Mouse (Mus musculus) hindbrain, embryonic 16.5 days (tissue): ENCODE data around the gene Car14. TPM values are rescaled to one million over a fixed set of nuclear protein-coding genes. Genes with fewer than 3 reads are reported as not detected.
A peak's percentile ranks its signal among the peaks of the same experiment; 100 is the strongest.
"Not testable (repeated sequence)": the region's sequence is repeated elsewhere in the genome, so short reads cannot be mapped to it uniquely, and the experiment has no call there.

Experiments used
- ATAC-seq: fragments of 200-750 bp; cut with Nextera tagmentation; 2 replicates; pipeline ENCODE4 v1.8.0; 2017; ENCODE audit warnings: moderate TSS enrichment, moderate library complexity
- H3K27ac ChIP-seq: fragments of 300-500 bp; sonication (generic); 2 replicates; pipeline ENCODE4 v1.5.1; 2014; ENCODE audit warnings: low read depth, mild to moderate bottlenecking, control low read depth, low read length, moderate library complexity
- H3K27me3 ChIP-seq: fragments of 300-500 bp; sonication (generic); replicated peaks from 2 replicates; pipeline ENCODE4 v1.6.1; 2014; ENCODE audit warnings: low read length; ENCODE audit not compliant: control insufficient read depth, insufficient read depth
- H3K36me3 ChIP-seq: fragments of 300-500 bp; sonication (generic); 2 replicates; pipeline ENCODE4 v1.6.1; 2014; ENCODE audit warnings: mild to moderate bottlenecking, low read length, moderate library complexity, mixed read lengths; ENCODE audit not compliant: control insufficient read depth, insufficient read depth
- H3K4me1 ChIP-seq: fragments of 300-500 bp; sonication (generic); 2 replicates; pipeline ENCODE4 v1.6.1; 2014; ENCODE audit warnings: low read depth, low read length; ENCODE audit not compliant: control insufficient read depth, insufficient read depth
- H3K4me2 ChIP-seq: fragments of 300-500 bp; sonication (generic); 2 replicates; pipeline ENCODE4 v1.6.1; 2014; ENCODE audit warnings: mild to moderate bottlenecking, low read length, control low read depth, moderate library complexity
- H3K4me3 ChIP-seq: fragments of 300-500 bp; sonication (generic); 2 replicates; pipeline ENCODE4 v1.5.1; 2014; ENCODE audit warnings: mild to moderate bottlenecking, low read length, control low read depth, moderate library complexity
- H3K9ac ChIP-seq: fragments of 300-500 bp; sonication (generic); 2 replicates; pipeline ENCODE4 v1.6.1; 2014; ENCODE audit warnings: low read depth, mild to moderate bottlenecking, control low read depth, low read length, moderate library complexity
- H3K9me3 ChIP-seq: fragments of 300-500 bp; sonication (generic); 2 replicates; pipeline ENCODE4 v1.6.1; 2014; ENCODE audit warnings: mild to moderate bottlenecking, low read length, moderate library complexity; ENCODE audit not compliant: control insufficient read depth
- WGBS: fragments of 180-500 bp; shearing (Covaris S2); extraction: QIAGEN DNeasy Blood & Tissue Kit; methylation state at CpG from one replicate; pipeline ENCODE4 v1.1.7; 2014; 5-methylcytosine and 5-hydroxymethylcytosine counted together
- polyA plus RNA-seq: library from polyadenylated mRNA; unstranded; fragments of >200 nt; fragmentation: Nextera tagmentation; extraction: Ambion mirVana; gene quantifications from 2 replicates; pipeline ENCODE4 v1.2.1, GENCODE M21; 2015

Gene Car14
- polyA plus RNA-seq, 1 experiment from 2014 or later = 16.9 TPM

GRCm38 (mm10) chr3:95867408-95867807 lies 37.1 kb downstream of the Car14 start:
- H3K36me3 ChIP-seq = peaks cover 6% of the 10 kb centered on the region; the same call in 1 of the 2 replicates

GRCm38 (mm10) chr3:95866071-95866470 lies 38.4 kb downstream of the Car14 start:
- H3K9me3 ChIP-seq = no peaks in the 10 kb centered on the region
- no peak overlapping the region for H3K27ac ChIP-seq
- H3K4me1 ChIP-seq = peaks cover 5% of the 10 kb centered on the region
- H3K27me3 ChIP-seq = no peaks in the 10 kb centered on the region
- WGBS = 90% methylated on average over 5 of the region's 5 CpGs
- no peak for ATAC-seq
- no peak overlapping the region for H3K4me3 ChIP-seq
- H3K4me2 ChIP-seq = no peak overlapping the region
- peaks cover 6% of the 10 kb centered on the region; the same call in 1 of the 2 replicates for H3K36me3 ChIP-seq
- no peak overlapping the region for H3K9ac ChIP-seq

More at GRCm38 (mm10) chr3:95867408-95867807, 37.1 kb downstream of the Car14 start:
- no peak overlapping the region for H3K4me2 ChIP-seq
- H3K9ac ChIP-seq = no peak overlapping the region
- H3K4me3 ChIP-seq = no peak overlapping the region
- ATAC-seq = no peak
- no peaks in the 10 kb centered on the region for H3K9me3 ChIP-seq
- 93% methylated on average over 2 of the region's 2 CpGs for WGBS
- H3K27ac ChIP-seq = no peak overlapping the region
- peaks cover 10% of the 10 kb centered on the region for H3K4me1 ChIP-seq
- no peaks in the 10 kb centered on the region for H3K27me3 ChIP-seq

- no peak for ATAC-seq
- no peak overlapping the region for H3K4me2 ChIP-seq
- H3K36me3 ChIP-seq = peaks cover 6% of the 10 kb centered on the region; the same call in 1 of the 2 replicates
- H3K27ac ChIP-seq = no peak overlapping the region
- H3K4me1 ChIP-seq = peaks cover 3% of the 10 kb centered on the region
- no peak overlapping the region for H3K9ac ChIP-seq
- no peaks in the 10 kb centered on the region for H3K9me3 ChIP-seq
- no peaks in the 10 kb centered on the region for H3K27me3 ChIP-seq
- no peak overlapping the region for H3K4me3 ChIP-seq
- WGBS = 89% methylated on average over 20 of the region's 20 CpGs
Observed at GRCm38 (mm10) chr3:95865571-95865970, 38.9 kb downstream of the Car14 start.

- peaks cover 6% of the 10 kb centered on the region; the same call in 1 of the 2 replicates for H3K36me3 ChIP-seq
- no peak overlapping the region for H3K27ac ChIP-seq
- H3K27me3 ChIP-seq = no peaks in the 10 kb centered on the region
- no peak overlapping the region for H3K4me2 ChIP-seq
- H3K4me1 ChIP-seq = no peaks in the 10 kb centered on the region
- no peak overlapping the region for H3K4me3 ChIP-seq
- no peak for ATAC-seq
- no peaks in the 10 kb centered on the region for H3K9me3 ChIP-seq
- no peak overlapping the region for H3K9ac ChIP-seq
- WGBS = 87% methylated on average over 5 of the region's 5 CpGs
Observed at GRCm38 (mm10) chr3:95865050-95865449, 39.4 kb downstream of the Car14 start.

GRCm38 (mm10) chr3:95863578-95863977 lies 40.9 kb downstream of the Car14 start:
- Histone ChIP-seq H3K4me3 (no peak overlapping the region), H3K4me1 (no peaks in the 10 kb centered on the region), H3K9me3 (no peaks in the 10 kb centered on the region), H3K4me2 (no peak overlapping the region), H3K36me3 (peaks cover 4% of the 10 kb centered on the region; the same call in 1 of the 2 replicates), H3K27ac (no peak overlapping the region), H3K27me3 (no peaks in the 10 kb centered on the region), H3K9ac (no peak overlapping the region)
- no peak for ATAC-seq
- WGBS = 86% methylated on average over 7 of the region's 7 CpGs

GRCm38 (mm10) chr3:95861796-95862195 lies 42.7 kb downstream of the Car14 start:
- H3K4me3 ChIP-seq = no peak overlapping the region
- no peak overlapping the region for H3K9ac ChIP-seq
- 35% methylated on average over 2 of the region's 2 CpGs for WGBS
- no peaks in the 10 kb centered on the region for H3K9me3 ChIP-seq
- H3K36me3 ChIP-seq = peaks cover 4% of the 10 kb centered on the region; the same call in 1 of the 2 replicates
- H3K27me3 ChIP-seq = no peaks in the 10 kb centered on the region
- H3K4me2 ChIP-seq = no peak overlapping the region
- no peak overlapping the region for H3K27ac ChIP-seq
- no peaks in the 10 kb centered on the region for H3K4me1 ChIP-seq
- 0 out of 2 replicates have a peak, but pooled peaks have one; percentile 63 for ATAC-seq

GRCm38 (mm10) chr3:95861216-95861615 lies 43.3 kb downstream of the Car14 start:
- peaks cover 1% of the 10 kb centered on the region; the same call in 1 of the 2 replicates for H3K4me1 ChIP-seq
- H3K9me3 ChIP-seq = no peaks in the 10 kb centered on the region
- H3K9ac ChIP-seq = no peak overlapping the region
- no peak for ATAC-seq
- H3K4me2 ChIP-seq = no peak overlapping the region
- H3K36me3 ChIP-seq = peaks cover 4% of the 10 kb centered on the region; the same call in 1 of the 2 replicates
- 77% methylated on average over 10 of the region's 10 CpGs for WGBS
- no peak overlapping the region for H3K27ac ChIP-seq
- no peaks in the 10 kb centered on the region for H3K27me3 ChIP-seq
- H3K4me3 ChIP-seq = no peak overlapping the region

GRCm38 (mm10) chr3:95860323-95860722 lies 44.2 kb downstream of the Car14 start:
- Histone ChIP-seq H3K4me3 (no peak overlapping the region), H3K4me2 (no peak overlapping the region), H3K27me3 (no peaks in the 10 kb centered on the region), H3K27ac (no peak overlapping the region), H3K9ac (no peak overlapping the region), H3K36me3 (peaks cover 4% of the 10 kb centered on the region; the same call in 1 of the 2 replicates), H3K9me3 (no peaks in the 10 kb centered on the region), H3K4me1 (peaks cover 2% of the 10 kb centered on the region; the same call in 1 of the 2 replicates)
- ATAC-seq = no peak
- 90% methylated on average over 3 of the region's 3 CpGs for WGBS

- not testable (repeated sequence) for H3K9ac ChIP-seq, H3K4me2 ChIP-seq, H3K27me3 ChIP-seq, H3K36me3 ChIP-seq, H3K27ac ChIP-seq, ATAC-seq, H3K4me1 ChIP-seq, H3K4me3 ChIP-seq, H3K9me3 ChIP-seq
- WGBS = 82% methylated on average over 3 of the region's 3 CpGs
Observed at GRCm38 (mm10) chr3:95858278-95858677, 46.2 kb downstream of the Car14 start.
